Comparison of ENCODE assay signal across 8 mouse cellular contexts in the genomic region with DNA sequence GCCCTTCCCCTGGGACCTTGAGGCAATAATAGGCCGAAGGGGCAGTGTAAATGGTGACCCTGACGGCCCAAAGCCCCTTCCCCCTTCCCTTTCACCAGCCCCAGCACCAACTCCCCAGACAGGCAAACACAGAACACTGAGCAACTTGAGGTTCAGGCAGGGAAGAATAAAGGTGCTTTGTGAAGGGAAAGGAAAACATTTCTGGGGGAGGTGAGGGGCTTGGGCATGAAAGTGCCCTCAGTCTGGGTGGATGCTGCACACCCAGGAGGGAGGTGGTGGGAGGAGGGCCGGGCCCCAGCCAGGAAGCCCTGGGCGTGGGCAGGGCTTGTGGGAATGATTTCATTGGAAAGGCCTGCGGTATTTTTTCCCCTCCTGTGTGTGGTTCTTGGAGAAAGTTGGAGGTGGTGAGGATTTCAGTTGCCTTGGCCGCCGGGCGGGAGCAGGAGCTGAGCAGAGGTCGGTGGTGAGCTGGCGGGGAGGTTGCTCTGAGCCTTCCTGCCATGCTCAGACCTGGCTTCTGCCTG. TPM values are rescaled to one million over a fixed set of nuclear protein-coding genes. Genes with fewer than 3 reads are reported as not detected.
A peak's percentile ranks its signal among the peaks of the same experiment; 100 is the strongest.
DNase-seq lines count a peak whose midpoint lies in the region; ATAC-seq lines count a peak whose summit lies in the region.

No protein-coding gene starts in this region.

- no peak for ATAC-seq in liver, embryonic 11.5 days (replicated peaks; ENCODE audit: low FRiP score)
- ATAC-seq in limb, embryonic 12.5 days (ENCODE audit: insufficient number of reproducible peaks, insufficient read depth, low FRiP score, low TSS enrichment, low read depth), result peak; percentile 91

- no peak overlapping the region for H3K27ac ChIP-seq in liver, embryonic 11.5 days (ENCODE audit: low read depth, low read length)
- H3K27ac ChIP-seq in limb, embryonic 12.5 days, result peak overlapping the region; percentile 98

- H3K4me2 ChIP-seq in liver, embryonic 11.5 days, result no peak overlapping the region
- peak overlapping the region; percentile 55 for H3K4me2 ChIP-seq in limb, embryonic 12.5 days

- peak; percentile 23 for DNase-seq in liver
- DNase-seq in liver, embryonic 11.5 days (ENCODE audit: low spot score), result no peak
- DNase-seq in embryo, embryonic 10.5 days (ENCODE audit: low spot score), result peak; percentile 66
- peak; percentile 30 for DNase-seq in heart, adult 8-10 months (ENCODE audit: low spot score)
- DNase-seq in cerebellum, postnatal 25 days, result no peak
- no peak for DNase-seq in cerebellum, adult 9-10 months
- DNase-seq in spleen, adult 18-20 months, result no peak

- no peaks in the 10 kb centered on the region for H3K9me3 ChIP-seq in liver, embryonic 11.5 days (ENCODE audit: control insufficient read depth, low read length)
- no peaks in the 10 kb centered on the region for H3K9me3 ChIP-seq in limb, embryonic 12.5 days

- peaks cover under 1% of the 10 kb centered on the region; the same call in 1 of the 2 replicates for H3K36me3 ChIP-seq in liver, embryonic 11.5 days (ENCODE audit: control insufficient read depth, insufficient read depth, low read length)
- H3K36me3 ChIP-seq in limb, embryonic 12.5 days, result peaks cover 55% of the 10 kb centered on the region

- no peaks in the 10 kb centered on the region for H3K27me3 ChIP-seq in liver, embryonic 11.5 days (replicated peaks; ENCODE audit: control insufficient read depth, insufficient read depth, low read length)
- H3K27me3 ChIP-seq in limb, embryonic 12.5 days, result no peaks in the 10 kb centered on the region

- H3K4me3 ChIP-seq in liver, embryonic 11.5 days (ENCODE audit: low read depth, low read length), result no peak overlapping the region
- peak overlapping the region; percentile 49 for H3K4me3 ChIP-seq in limb, embryonic 12.5 days (replicated peaks)

- WGBS in liver, embryonic 11.5 days, result 53% methylated on average over 10 of the region's 10 CpGs
- WGBS in limb, embryonic 12.5 days, result 42% methylated on average over 10 of the region's 10 CpGs

- H3K4me1 ChIP-seq in liver, embryonic 11.5 days (replicated peaks; ENCODE audit: control insufficient read depth, insufficient read depth, low read length), result peaks cover 5% of the 10 kb centered on the region; the same call in 1 of the 2 replicates
- H3K4me1 ChIP-seq in limb, embryonic 12.5 days (replicated peaks), result peaks cover 38% of the 10 kb centered on the region

- no peak overlapping the region for H3K9ac ChIP-seq in liver, embryonic 11.5 days (ENCODE audit: low read depth, low read length)
- H3K9ac ChIP-seq in limb, embryonic 12.5 days (replicated peaks), result peak overlapping the region; percentile 80

RNA-seq across cellular contexts. Expression of gene Psmd7, which starts 43.6 kb away (rescaled TPM):
- polyA plus RNA-seq in liver, embryonic 11.5 days (2014; fragmentation: Nextera tagmentation; extraction: Ambion mirVana), result 358 and 365 TPM in 2 replicates
- total RNA-seq in heart, adult 8-10 months (2022), result 100 to 1,000 TPM; 103 to 113 (median 104) TPM
- 382 and 395 TPM in 2 replicates for polyA plus RNA-seq in limb, embryonic 12.5 days (2016; fragmentation: Nextera tagmentation; extraction: Ambion mirVana)

Comparison
In these comparisons a context has a peak if more than half of its experiments do, and no peak if none do; other contexts are left out.
1. DNase-seq: peak in liver (single experiment), embryo, embryonic 10.5 days (single experiment) and heart, adult 8-10 months (single experiment); none in liver, embryonic 11.5 days (single experiment), cerebellum, postnatal 25 days (0 of 2), cerebellum, adult 9-10 months (single experiment) and spleen, adult 18-20 months (0 of 2).